Mouse (Mus musculus) G1E (cell line): ENCODE data around the gene Ppib.

ENCODE experiments used
- CTCF ChIP-seq: IDR thresholded peaks from 2 replicates; pipeline ENCODE4 v1.5.1; 2012; ENCODE audit warnings: low read depth, low read length, inconsistent platforms, mixed read lengths
- TAL1 ChIP-seq: conservative IDR thresholded peaks from 2 replicates; pipeline ENCODE4 v1.6.1; 2012; ENCODE audit warnings: low read depth, low read length, inconsistent platforms, mixed read lengths

- TF ChIP-seq CTCF, result peak; percentile 33; the same call in 1 of the 2 replicates
- no peak for TF ChIP-seq TAL1
Measured at GRCm38 (mm10) chr9:66067542-66067941, 7.5 kb downstream of the Ppib start.
